Mouse (Mus musculus) neutrophil, adult 5-6 weeks (primary cell): ENCODE data around the gene 2300002M23Rik. TPM values are rescaled to one million over a fixed set of nuclear protein-coding genes. Genes with fewer than 3 reads are reported as not detected.

Source experiments
- ATAC-seq: fragments of 151-379, 151-347 bp; 2 replicates; pipeline ENCODE4 v1.8.0; 2017; ENCODE audit warnings: mild to moderate bottlenecking, moderate TSS enrichment; ENCODE audit not compliant: insufficient number of reproducible peaks, poor library complexity, low FRiP score, severe bottlenecking; ENCODE audit errors: extremely low read depth
- total RNA-seq: library from RNA; stranded (forward); fragments of 200-1000 nt; gene quantifications from 2 replicates; pipeline ENCODE4 v1.2.3, GENCODE M21; 2017

Gene 2300002M23Rik
- total RNA-seq = not detected in 2 replicates

GRCm38 (mm10) chr17:35567150-35567549, at the start of gene 2300002M23Rik:
Gene 2300002M23Rik, plus strand, starts transcription at chr17:35567450.
- ATAC-seq = no peak

GRCm38 (mm10) chr17:35517526-35517925, 49.7 kb upstream of the 2300002M23Rik start:
- ATAC-seq = no peak

- ATAC-seq = no peak
These were observed 42.9 kb upstream of the 2300002M23Rik start for GRCm38 (mm10) chr17:35524354-35524753.

GRCm38 (mm10) chr17:35526644-35527043, 40.6 kb upstream of the 2300002M23Rik start:
- no peak for ATAC-seq

GRCm38 (mm10) chr17:35532360-35532759, 34.9 kb upstream of the 2300002M23Rik start:
- no peak for ATAC-seq

- ATAC-seq = no peak
These were observed 34.3 kb upstream of the 2300002M23Rik start, which contains the start of gene Psors1c2 for GRCm38 (mm10) chr17:35532901-35533300. Gene Psors1c2, plus strand, starts transcription at chr17:35533201.

GRCm38 (mm10) chr17:35534343-35534742, 32.9 kb upstream of the 2300002M23Rik start:
- peak; percentile 80 for ATAC-seq

GRCm38 (mm10) chr17:35537421-35537820, 29.8 kb upstream of the 2300002M23Rik start:
- no peak for ATAC-seq

GRCm38 (mm10) chr17:35538476-35538875, 28.8 kb upstream of the 2300002M23Rik start:
- no peak for ATAC-seq

- no peak for ATAC-seq
These were observed 27.7 kb upstream of the 2300002M23Rik start for GRCm38 (mm10) chr17:35539540-35539939.

GRCm38 (mm10) chr17:35542761-35543411, 24.4 kb upstream of the 2300002M23Rik start:
- no peak for ATAC-seq

- no peak for ATAC-seq
These were observed 23.8 kb upstream of the 2300002M23Rik start for GRCm38 (mm10) chr17:35543412-35543861.

- ATAC-seq = no peak
These were observed 23.2 kb upstream of the 2300002M23Rik start for GRCm38 (mm10) chr17:35544001-35544400.

- 0 out of 2 replicates have a peak, but pooled peaks have one; percentile 32 for ATAC-seq
These were observed 22.6 kb upstream of the 2300002M23Rik start for GRCm38 (mm10) chr17:35544680-35545079.

GRCm38 (mm10) chr17:35547465-35547864, 19.8 kb upstream of the 2300002M23Rik start:
- no peak for ATAC-seq

GRCm38 (mm10) chr17:35548636-35549035, 18.6 kb upstream of the 2300002M23Rik start:
- no peak for ATAC-seq

- no peak for ATAC-seq
These were observed 17.7 kb upstream of the 2300002M23Rik start for GRCm38 (mm10) chr17:35549437-35550142.

- ATAC-seq = no peak
These were observed 17.1 kb upstream of the 2300002M23Rik start for GRCm38 (mm10) chr17:35550143-35550494.

- no peak for ATAC-seq
These were observed 16.4 kb upstream of the 2300002M23Rik start for GRCm38 (mm10) chr17:35550871-35551270.

- no peak for ATAC-seq
These were observed 15.3 kb upstream of the 2300002M23Rik start, which contains the start of gene Cdsn for GRCm38 (mm10) chr17:35551881-35552414. Gene Cdsn, plus strand, starts transcription at chr17:35552128.
